Comparison of ENCODE assay signal across 27 mouse cellular contexts in genomic region chr9:119847187-119847586, GRCm38 (mm10). TPM values are rescaled to one million over a fixed set of nuclear protein-coding genes. Genes with fewer than 3 reads are reported as not detected.
DNase-seq lines count a peak whose midpoint lies in the region; ATAC-seq and TF ChIP-seq lines count a peak whose summit lies in the region.
"Had no signal": no experiment of that assay in that cellular context is flagged by ENCODE, and none has a peak within 500 bp of the region (broad histone marks: within the 10 kb centered on the region; RNA-seq: fewer than 3 reads in every experiment).

No protein-coding gene starts in this region.

- H3K9ac ChIP-seq in forebrain, embryonic 16.5 days (replicated peaks; ENCODE audit: low read depth, low read length), result no peak overlapping the region
- H3K9ac ChIP-seq: embryonic facial prominence, embryonic 12.5 days; heart, embryonic 15.5 days; hindbrain, embryonic 12.5 days; liver, embryonic 12.5 days; liver, postnatal 0 days; midbrain, embryonic 15.5 days; neural tube, embryonic 15.5 days; stomach, embryonic 15.5 days had no signal

- H3K4me3 ChIP-seq in cerebellum, adult 2 months (replicated peaks; ENCODE audit: insufficient read depth, low read depth, low read length), result no peak overlapping the region
- no peak overlapping the region for H3K4me3 ChIP-seq in left cerebral cortex, adult 2 months
- no peak overlapping the region for H3K4me3 ChIP-seq in forebrain, embryonic 16.5 days (replicated peaks; ENCODE audit: low read length)
- H3K4me3 ChIP-seq: embryonic facial prominence, embryonic 12.5 days; heart, embryonic 10.5 days; heart, embryonic 15.5 days; hindbrain, embryonic 12.5 days; liver, embryonic 12.5 days; midbrain, embryonic 15.5 days; neural tube, embryonic 15.5 days; stomach, embryonic 15.5 days had no signal

- intact Hi-C loops in left cerebral cortex, postnatal 4 days (cut with DNase I), result no loop called here
- intact Hi-C loops in left cerebral cortex, adult 2 months (cut with DNase I), result no loop called here

- peak; percentile 61 to 63 for DNase-seq in cerebellum, postnatal 10 days
- no peak for DNase-seq in cerebellum, adult 2 months
- peak; percentile 23 for DNase-seq in left cerebral cortex, postnatal 4 days
- DNase-seq in left cerebral cortex, adult 2 months (ENCODE audit: extremely low spot score in 1 of 2, low spot score in 2 of 2), result no peak
- DNase-seq in adrenal gland, adult (ENCODE audit: inconsistent age in 2 of 2, low spot score in 1 of 2), result no peak
- no peak for DNase-seq in kidney, postnatal 4 days
- DNase-seq: adrenal gland, postnatal 14 days; cerebellum, adult 18-20 months; embryo, embryonic 11 days; kidney, adult 9 months; kidney, postnatal 10 days; layer of hippocampus, adult 9-11 months; liver, postnatal 0 days; lung, postnatal 4 days; right cerebral cortex, postnatal 25 days had no signal

- no peak for TF ChIP-seq POLR2A in cerebellum, adult 2 months (IDR thresholded peaks at IDR 0.05; ENCODE audit: borderline replicate concordance, insufficient read depth, low read length)

- no peaks in the 10 kb centered on the region for H3K36me3 ChIP-seq in forebrain, embryonic 16.5 days (ENCODE audit: control insufficient read depth, insufficient read depth)
- H3K36me3 ChIP-seq: embryonic facial prominence, embryonic 12.5 days; heart, embryonic 10.5 days; heart, embryonic 15.5 days; hindbrain, embryonic 12.5 days; liver, embryonic 12.5 days; midbrain, embryonic 15.5 days; neural tube, embryonic 15.5 days; stomach, embryonic 15.5 days had no signal

- H3K4me2 ChIP-seq in forebrain, embryonic 16.5 days (ENCODE audit: low read length), result no peak overlapping the region
- H3K4me2 ChIP-seq: embryonic facial prominence, embryonic 12.5 days; heart, embryonic 15.5 days; hindbrain, embryonic 12.5 days; liver, embryonic 12.5 days; midbrain, embryonic 15.5 days; neural tube, embryonic 15.5 days; stomach, embryonic 15.5 days had no signal

- TF ChIP-seq CTCF in cerebellum, adult 2 months (IDR thresholded peaks at IDR 0.05; ENCODE audit: borderline replicate concordance, insufficient read depth, low read depth, low read length), result no peak
- TF ChIP-seq CTCF in left cerebral cortex, adult 2 months (IDR thresholded peaks at IDR 0.05), result no peak

- peak; percentile 27; the same call in 1 of the 2 replicates for ATAC-seq in forebrain, embryonic 16.5 days
- ATAC-seq: intestine, postnatal 0 days; liver, embryonic 12.5 days; liver, postnatal 0 days; midbrain, embryonic 15.5 days; Patski had no signal

- peaks cover 4% of the 10 kb centered on the region; the same call in 1 of the 2 replicates for H3K4me1 ChIP-seq in cerebellum, adult 2 months (ENCODE audit: control insufficient read depth, insufficient read depth, low read length)
- peaks cover 32% of the 10 kb centered on the region for H3K4me1 ChIP-seq in forebrain, embryonic 16.5 days (replicated peaks; ENCODE audit: control insufficient read depth, insufficient read depth, low read length)
- H3K4me1 ChIP-seq: heart, embryonic 15.5 days had no signal

- WGBS in cerebellum, adult 2 months, result 43% methylated on average over 6 of the region's 6 CpGs
- 57% methylated on average over 6 of the region's 6 CpGs for WGBS in forebrain, embryonic 16.5 days

- no peaks in the 10 kb centered on the region for H3K9me3 ChIP-seq in forebrain, embryonic 16.5 days (ENCODE audit: control insufficient read depth, low read length)
- H3K9me3 ChIP-seq: embryonic facial prominence, embryonic 12.5 days; heart, embryonic 10.5 days; heart, embryonic 15.5 days; hindbrain, embryonic 12.5 days; liver, embryonic 12.5 days; midbrain, embryonic 15.5 days; neural tube, embryonic 15.5 days; stomach, embryonic 15.5 days had no signal

- no peaks in the 10 kb centered on the region for H3K27me3 ChIP-seq in cerebellum, adult 2 months (ENCODE audit: control insufficient read depth, insufficient read depth, low read length)
- H3K27me3 ChIP-seq in forebrain, embryonic 16.5 days (replicated peaks; ENCODE audit: control insufficient read depth, insufficient read depth, low read length), result no peaks in the 10 kb centered on the region
- H3K27me3 ChIP-seq: heart, embryonic 15.5 days; hindbrain, embryonic 12.5 days; liver, embryonic 12.5 days; stomach, embryonic 15.5 days had no signal

- H3K27ac ChIP-seq in cerebellum, adult 2 months (ENCODE audit: insufficient read depth, low read length), result no peak overlapping the region
- H3K27ac ChIP-seq in left cerebral cortex, adult 2 months, result no peak overlapping the region
- H3K27ac ChIP-seq in forebrain, embryonic 16.5 days (ENCODE audit: low read length), result no peak overlapping the region
- H3K27ac ChIP-seq: embryonic facial prominence, embryonic 12.5 days; heart, embryonic 10.5 days; heart, embryonic 15.5 days; hindbrain, embryonic 12.5 days; liver, embryonic 12.5 days; midbrain, embryonic 15.5 days; neural tube, embryonic 15.5 days; stomach, embryonic 15.5 days had no signal

RNA-seq across cellular contexts. Expression of gene Scn11a, which starts 21.9 kb away (rescaled TPM):
- polyA plus RNA-seq in cerebellum, adult 2 months (2012; rRNA removed), result 0.08 and 0.11 TPM in 2 replicates
- total RNA-seq in left cerebral cortex, postnatal 4 days (2021), result under 1 TPM; 0.24 to 0.38 TPM
- total RNA-seq in left cerebral cortex, adult 2 months (2021), result under 1 TPM; 0.16 to 0.25 TPM
- polyA plus RNA-seq in forebrain, embryonic 16.5 days (2015; fragmentation: Nextera tagmentation; extraction: Ambion mirVana), result 0.26 and 0.27 TPM in 2 replicates
- total RNA-seq: granulocyte monocyte progenitor cell, adult 5-6 weeks had no signal
- polyA plus RNA-seq: liver, postnatal 0 days; Patski had no signal

RNA-seq across cellular contexts. Expression of gene Wdr48, which starts 47.5 kb away (rescaled TPM):
- polyA plus RNA-seq in cerebellum, adult 2 months (2012; rRNA removed), result 60.5 and 69.2 TPM in 2 replicates
- total RNA-seq in left cerebral cortex, postnatal 4 days (2021), result 10 to 100 TPM; 76.4 to 80.4 TPM
- total RNA-seq in left cerebral cortex, adult 2 months (2021), result 10 to 100 TPM; 79.3 to 85.8 TPM
- 85.2 and 89.8 TPM in 2 replicates for polyA plus RNA-seq in forebrain, embryonic 16.5 days (2015; fragmentation: Nextera tagmentation; extraction: Ambion mirVana)

Comparison
In these comparisons a context has a peak if more than half of its experiments do, and no peak if none do; other contexts are left out.
1. DNase-seq: peak in cerebellum, postnatal 10 days (2 of 2) and left cerebral cortex, postnatal 4 days (single experiment); none in cerebellum, adult 2 months (0 of 2), left cerebral cortex, adult 2 months (0 of 2), adrenal gland, adult (0 of 2) and kidney, postnatal 4 days (0 of 2).